Mouse (Mus musculus) heart, adult 2 months (tissue): Measurements from ENCODE around the gene Chst13.

Source experiments
- CTCF ChIP-seq: fragments of 200-600 bp; IDR thresholded peaks from 2 replicates; pipeline ENCODE4 v1.8.1; 2022; ENCODE audit warnings: antibody characterized with exemption, mild to moderate bottlenecking, moderate library complexity
- EP300 ChIP-seq: fragments of 200-500 bp; IDR thresholded peaks from 2 replicates; pipeline ENCODE4 v1.6.1; 2011; ENCODE audit warnings: low read depth, low read length, control low read depth; ENCODE audit not compliant: insufficient read depth

GRCm38 (mm10) chr6:90360922-90361614 is 36.1 kb upstream of the Chst13 start:
- TF ChIP-seq CTCF: no peak
- TF ChIP-seq EP300: no peak
